Mouse (Mus musculus): ENCODE data around the gene Agfg1. TPM values are rescaled to one million over a fixed set of nuclear protein-coding genes. Genes with fewer than 3 reads are reported as not detected.

Gene Agfg1
- polyA plus RNA-seq, 1 experiment from 2014 or later, result 25.4 TPM

DNA sequence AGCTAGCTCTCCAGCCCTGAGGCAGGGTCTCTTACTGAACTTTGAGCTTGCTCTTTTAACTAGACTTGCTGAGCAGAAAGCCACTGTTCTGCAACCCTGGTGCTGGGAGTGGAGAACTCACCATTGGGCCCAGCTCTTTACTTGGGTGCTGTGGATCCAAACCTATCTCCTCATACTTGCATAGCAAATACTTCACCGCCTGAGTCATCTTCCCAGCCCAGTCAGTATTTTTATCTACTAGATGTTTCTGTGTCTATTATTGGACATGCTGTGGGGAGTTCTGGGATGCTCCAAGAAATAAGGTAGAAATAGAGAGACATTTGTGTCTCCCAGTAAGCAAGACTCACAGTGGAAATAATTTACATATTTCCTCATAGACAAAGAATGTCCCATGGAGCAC is 35.2 kb upstream of the Agfg1 start:
- H3K9ac ChIP-seq, result no peak overlapping the region
- no peak for ATAC-seq (replicated peaks; ENCODE audit: insufficient number of reproducible peaks, insufficient read depth, low FRiP score, low read depth)
- H3K36me3 ChIP-seq, result no peaks in the 10 kb centered on the region
- H3K9me3 ChIP-seq (replicated peaks), result no peaks in the 10 kb centered on the region
- H3K27me3 ChIP-seq, result no peaks in the 10 kb centered on the region
- no peak overlapping the region for H3K4me3 ChIP-seq
- H3K27ac ChIP-seq, result no peak overlapping the region
- peaks cover 8% of the 10 kb centered on the region for H3K4me1 ChIP-seq (replicated peaks)
- 69% methylated on average over 1 of the region's 1 CpGs for WGBS
- H3K4me2 ChIP-seq, result no peak overlapping the region

DNA sequence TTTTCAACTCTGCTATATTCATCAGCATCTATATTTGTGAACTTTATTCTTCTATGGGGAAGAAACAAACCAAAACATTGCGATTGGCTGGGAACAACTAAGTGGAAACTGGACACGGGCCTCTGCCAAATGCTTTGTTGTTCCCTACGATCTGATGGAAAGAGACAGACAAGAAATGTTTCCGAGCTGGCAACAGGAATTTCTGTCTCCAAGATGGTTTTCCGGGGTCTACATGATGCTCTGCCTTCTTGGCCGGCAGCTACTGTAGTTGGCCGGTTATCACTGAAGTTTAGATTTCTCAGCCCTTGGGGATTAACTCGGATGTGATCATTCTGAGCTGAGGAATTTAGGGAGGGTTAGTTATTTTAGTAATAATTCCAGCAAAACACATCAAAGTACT is 32.9 kb upstream of the Agfg1 start:
- Histone ChIP-seq H3K4me3 (no peak overlapping the region), H3K27ac (peak overlapping the region; percentile 6), H3K9ac (no peak overlapping the region), H3K9me3 (replicated peaks) (no peaks in the 10 kb centered on the region), H3K27me3 (no peaks in the 10 kb centered on the region), H3K36me3 (no peaks in the 10 kb centered on the region), H3K4me2 (no peak overlapping the region), H3K4me1 (replicated peaks) (peaks cover 10% of the 10 kb centered on the region)
- 49% methylated on average over 8 of the region's 8 CpGs for WGBS
- no peak for ATAC-seq (replicated peaks; ENCODE audit: insufficient number of reproducible peaks, insufficient read depth, low FRiP score, low read depth)

DNA sequence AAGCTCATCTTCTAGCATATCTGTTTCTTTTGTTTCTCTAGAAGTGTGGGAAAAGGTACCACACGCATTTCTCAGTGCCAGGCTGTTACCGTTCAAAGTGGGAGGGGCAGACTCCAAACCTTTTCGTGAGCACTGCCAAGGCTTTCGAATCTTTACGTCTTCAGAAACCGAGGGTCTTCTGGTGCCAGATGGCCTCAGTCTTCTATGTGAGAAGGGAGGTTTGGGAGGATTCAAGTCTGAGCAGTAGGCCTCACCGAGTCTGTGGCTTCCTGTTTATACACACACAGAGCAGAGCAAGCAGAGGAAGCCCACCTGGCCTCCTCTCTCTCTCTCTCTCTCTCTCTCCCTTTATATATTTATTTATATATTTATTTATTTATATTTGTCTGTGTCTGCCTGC is 32.1 kb upstream of the Agfg1 start:
- 0 out of 2 replicates have a peak, but pooled peaks have one; percentile 28 for ATAC-seq (replicated peaks; ENCODE audit: insufficient number of reproducible peaks, insufficient read depth, low FRiP score, low read depth)
- no peak overlapping the region for H3K9ac ChIP-seq
- no peaks in the 10 kb centered on the region for H3K36me3 ChIP-seq
- no peak overlapping the region for H3K27ac ChIP-seq
- WGBS, result 70% methylated on average over 7 of the region's 7 CpGs
- no peak overlapping the region for H3K4me3 ChIP-seq
- H3K27me3 ChIP-seq, result no peaks in the 10 kb centered on the region
- H3K4me2 ChIP-seq, result no peak overlapping the region
- no peaks in the 10 kb centered on the region for H3K9me3 ChIP-seq (replicated peaks)
- H3K4me1 ChIP-seq (replicated peaks), result peaks cover 10% of the 10 kb centered on the region

DNA sequence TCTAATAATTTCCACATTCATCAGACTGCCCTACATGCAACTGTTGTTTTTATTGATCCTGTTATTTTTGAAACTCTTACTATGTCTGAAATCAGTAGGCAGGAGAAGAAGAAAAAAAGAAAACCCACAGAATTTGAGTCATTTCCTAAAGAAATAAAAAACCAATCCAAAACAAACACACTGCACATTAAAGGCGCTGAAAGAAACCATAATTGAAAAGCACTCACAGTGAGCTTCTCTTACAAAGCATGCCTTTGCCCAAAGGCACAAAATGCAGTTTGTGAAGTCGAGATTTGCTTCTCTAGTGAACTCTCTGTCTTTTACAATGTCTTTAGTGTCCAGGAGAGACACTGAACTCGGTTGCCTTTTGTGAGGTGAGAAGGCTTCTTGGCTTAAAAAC is 30.7 kb upstream of the Agfg1 start:
- ATAC-seq (replicated peaks; ENCODE audit: insufficient number of reproducible peaks, insufficient read depth, low FRiP score, low read depth), result no peak
- H3K4me3 ChIP-seq, result no peak overlapping the region
- H3K4me1 ChIP-seq (replicated peaks), result peaks cover 10% of the 10 kb centered on the region
- 47% methylated on average over 3 of the region's 3 CpGs for WGBS
- H3K9me3 ChIP-seq (replicated peaks), result no peaks in the 10 kb centered on the region
- H3K4me2 ChIP-seq, result no peak overlapping the region
- no peaks in the 10 kb centered on the region for H3K27me3 ChIP-seq
- no peaks in the 10 kb centered on the region for H3K36me3 ChIP-seq
- no peak overlapping the region for H3K9ac ChIP-seq
- H3K27ac ChIP-seq, result peak overlapping the region; percentile 40; the same call in 1 of the 2 replicates

DNA sequence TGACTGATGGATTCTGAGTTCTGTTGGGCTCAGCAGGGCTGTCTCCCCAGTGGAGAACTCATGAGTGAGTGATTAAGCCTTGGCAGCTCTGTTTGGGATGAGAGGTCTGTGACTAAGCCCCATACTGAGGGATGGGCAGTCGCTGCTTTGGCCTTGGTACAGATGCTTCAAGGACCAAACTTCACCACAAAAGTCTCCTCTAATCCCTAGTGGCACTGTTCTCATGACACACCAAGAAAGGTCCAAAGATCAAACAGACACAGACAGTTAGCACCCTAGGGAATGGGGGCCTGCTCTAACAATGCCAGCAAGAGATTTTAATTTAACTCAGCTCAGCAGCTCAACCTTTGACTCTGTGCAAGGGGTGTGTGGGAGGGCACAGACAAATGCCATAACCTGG is 27.5 kb upstream of the Agfg1 start:
- peaks cover 12% of the 10 kb centered on the region for H3K4me1 ChIP-seq (replicated peaks)
- no peaks in the 10 kb centered on the region for H3K36me3 ChIP-seq
- no peaks in the 10 kb centered on the region for H3K27me3 ChIP-seq
- WGBS, result 52% methylated on average over 1 of the region's 1 CpGs
- H3K4me3 ChIP-seq, result no peak overlapping the region
- H3K27ac ChIP-seq, result no peak overlapping the region
- no peak for ATAC-seq (replicated peaks; ENCODE audit: insufficient number of reproducible peaks, insufficient read depth, low FRiP score, low read depth)
- H3K4me2 ChIP-seq, result no peak overlapping the region
- H3K9me3 ChIP-seq (replicated peaks), result no peaks in the 10 kb centered on the region
- no peak overlapping the region for H3K9ac ChIP-seq

DNA sequence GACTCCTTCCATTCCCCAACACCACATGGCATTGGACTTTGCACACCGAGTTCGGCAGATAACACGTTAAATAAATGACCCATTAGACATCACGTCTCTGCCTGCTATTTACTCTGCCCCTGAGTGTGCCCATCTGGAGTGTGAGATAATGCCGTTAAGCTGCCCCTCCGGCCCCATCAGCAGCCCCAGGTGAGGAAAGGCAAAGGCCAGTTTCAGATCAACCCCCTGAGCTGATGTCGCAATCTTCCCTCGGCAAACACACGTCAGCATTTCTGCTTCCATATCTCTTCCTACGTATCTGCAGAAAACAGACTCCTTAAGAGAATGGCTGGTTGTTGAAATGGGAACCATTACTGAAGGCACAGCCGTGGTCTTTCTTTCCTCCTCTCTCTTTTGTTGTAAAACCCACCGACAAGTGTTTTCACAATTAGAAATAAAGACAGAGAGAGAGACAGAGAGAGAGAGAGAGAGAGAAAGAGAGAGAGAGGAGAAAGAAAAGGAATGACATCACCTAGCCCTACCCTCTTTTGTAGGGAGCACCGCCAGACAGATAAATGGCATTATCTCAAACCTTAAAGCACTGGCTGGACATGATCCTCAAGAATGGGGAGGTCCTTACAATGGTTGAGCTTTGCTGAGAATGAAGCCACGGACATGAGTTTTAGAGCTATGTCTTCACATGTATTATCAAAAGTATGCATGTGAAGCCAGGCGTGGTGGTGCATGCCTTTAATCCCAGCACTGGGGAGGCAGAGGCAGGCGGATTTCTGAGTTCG is 23.2 kb upstream of the Agfg1 start:
- ATAC-seq (replicated peaks; ENCODE audit: insufficient number of reproducible peaks, insufficient read depth, low FRiP score, low read depth), result peak; percentile 73
- WGBS, result 29% methylated on average over 17 of the region's 17 CpGs

DNA sequence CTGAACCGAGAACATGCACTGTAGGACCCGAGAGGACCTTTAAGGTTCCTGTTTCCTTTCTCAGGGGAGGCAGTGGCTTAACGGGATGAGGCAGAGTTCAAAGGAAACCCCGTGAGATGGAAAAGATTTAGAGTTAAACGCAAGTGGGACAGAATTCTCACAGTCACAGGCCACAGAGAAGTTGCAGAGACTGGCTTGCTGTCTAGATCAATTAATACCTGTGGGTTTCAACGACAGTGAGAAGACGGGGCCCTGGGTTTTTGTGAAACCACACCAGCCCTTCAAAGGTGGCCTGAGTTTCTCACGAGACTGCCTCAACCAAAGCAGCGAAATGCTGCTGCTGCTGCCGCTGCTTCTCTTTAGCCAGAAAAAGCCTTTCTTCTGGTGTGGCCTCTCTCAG is 19.9 kb upstream of the Agfg1 start:
- H3K9ac ChIP-seq, result no peak overlapping the region
- H3K36me3 ChIP-seq, result no peaks in the 10 kb centered on the region
- peak overlapping the region; percentile 61 for H3K27ac ChIP-seq
- H3K9me3 ChIP-seq (replicated peaks), result no peaks in the 10 kb centered on the region
- no peaks in the 10 kb centered on the region for H3K27me3 ChIP-seq
- WGBS, result 56% methylated on average over 10 of the region's 10 CpGs
- ATAC-seq (replicated peaks; ENCODE audit: insufficient number of reproducible peaks, insufficient read depth, low FRiP score, low read depth), result no peak
- H3K4me3 ChIP-seq, result no peak overlapping the region
- peaks cover 20% of the 10 kb centered on the region for H3K4me1 ChIP-seq (replicated peaks)
- no peak overlapping the region for H3K4me2 ChIP-seq

More for the DNA sequence above, 23.2 kb upstream of the Agfg1 start:
- Histone ChIP-seq H3K9ac (no peak overlapping the region), H3K4me2 (peak overlapping the region; percentile 51), H3K36me3 (no peaks in the 10 kb centered on the region), H3K4me1 (replicated peaks) (peaks cover 20% of the 10 kb centered on the region), H3K27ac (peak overlapping the region; percentile 20; the same call in 1 of the 2 replicates), H3K9me3 (replicated peaks) (no peaks in the 10 kb centered on the region), H3K4me3 (peak overlapping the region; percentile 19; the same call in 1 of the 2 replicates), H3K27me3 (no peaks in the 10 kb centered on the region)

DNA sequence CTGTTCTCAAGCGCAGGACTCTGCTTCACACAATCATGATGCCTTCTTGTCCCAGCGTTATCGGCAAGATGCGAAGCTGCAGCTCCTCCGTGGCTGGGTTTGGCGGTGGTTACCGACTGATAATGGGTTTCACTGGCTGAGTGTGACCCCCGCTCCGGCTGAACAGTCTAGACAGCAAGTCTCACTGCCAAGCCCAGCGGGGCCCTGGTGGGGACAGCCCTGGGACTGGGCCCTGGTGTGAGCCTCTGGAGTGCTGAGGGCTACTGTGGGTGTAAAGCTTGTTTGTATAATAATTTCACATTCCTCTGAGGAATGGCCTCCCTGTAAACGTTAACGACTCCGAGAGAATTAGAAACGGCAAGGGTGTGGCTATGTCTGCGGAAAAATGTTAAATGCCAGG is 19.1 kb upstream of the Agfg1 start:
- Histone ChIP-seq H3K4me3 (peak overlapping the region; percentile 18; the same call in 1 of the 2 replicates), H3K36me3 (no peaks in the 10 kb centered on the region), H3K9ac (no peak overlapping the region), H3K27ac (peak overlapping the region; percentile 61), H3K4me1 (replicated peaks) (peaks cover 20% of the 10 kb centered on the region), H3K27me3 (no peaks in the 10 kb centered on the region), H3K9me3 (replicated peaks) (no peaks in the 10 kb centered on the region), H3K4me2 (peak overlapping the region; percentile 38)
- ATAC-seq (replicated peaks; ENCODE audit: insufficient number of reproducible peaks, insufficient read depth, low FRiP score, low read depth), result no peak
- 32% methylated on average over 15 of the region's 15 CpGs for WGBS

DNA sequence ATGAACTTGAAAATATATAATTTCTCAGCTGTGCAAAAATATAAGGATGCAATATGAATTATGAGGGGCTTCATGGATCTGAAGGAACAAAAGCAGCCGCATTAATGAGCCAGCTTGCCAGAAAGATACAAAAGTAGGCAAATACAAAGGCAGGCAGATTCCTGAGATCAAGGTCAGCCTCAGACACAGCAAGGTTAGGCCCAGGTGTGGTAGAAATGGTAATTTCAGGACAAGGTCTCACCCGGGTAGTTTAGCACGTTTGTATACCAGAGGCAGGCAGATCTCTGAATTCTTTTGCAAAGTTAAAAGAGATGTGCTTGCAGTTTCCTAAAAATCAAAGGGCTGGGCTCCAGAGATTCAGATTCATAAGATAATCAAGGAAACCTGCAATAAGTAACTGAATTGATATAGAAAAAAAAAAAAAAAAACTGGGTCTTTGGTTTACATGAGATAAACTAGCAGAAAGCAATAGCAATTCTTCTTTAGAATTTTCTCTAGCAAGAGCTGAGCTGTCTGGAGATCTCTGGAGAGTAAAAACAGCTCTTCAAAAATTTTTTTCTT is 18.6 kb upstream of the Agfg1 start:
- ATAC-seq (replicated peaks; ENCODE audit: insufficient number of reproducible peaks, insufficient read depth, low FRiP score, low read depth), result no peak
- no peaks in the 10 kb centered on the region for H3K27me3 ChIP-seq
- peak overlapping the region; percentile 61; the same call in 1 of the 2 replicates for H3K27ac ChIP-seq
- no peaks in the 10 kb centered on the region for H3K36me3 ChIP-seq
- H3K4me3 ChIP-seq, result 0 out of 2 replicates have a peak overlapping the region, but pooled peaks have one; percentile 18
- H3K4me2 ChIP-seq, result no peak overlapping the region; the same call in 1 of the 2 replicates
- WGBS, result 85% methylated on average over 3 of the region's 3 CpGs
- no peak overlapping the region for H3K9ac ChIP-seq
- H3K9me3 ChIP-seq (replicated peaks), result no peaks in the 10 kb centered on the region
- H3K4me1 ChIP-seq (replicated peaks), result peaks cover 18% of the 10 kb centered on the region

DNA sequence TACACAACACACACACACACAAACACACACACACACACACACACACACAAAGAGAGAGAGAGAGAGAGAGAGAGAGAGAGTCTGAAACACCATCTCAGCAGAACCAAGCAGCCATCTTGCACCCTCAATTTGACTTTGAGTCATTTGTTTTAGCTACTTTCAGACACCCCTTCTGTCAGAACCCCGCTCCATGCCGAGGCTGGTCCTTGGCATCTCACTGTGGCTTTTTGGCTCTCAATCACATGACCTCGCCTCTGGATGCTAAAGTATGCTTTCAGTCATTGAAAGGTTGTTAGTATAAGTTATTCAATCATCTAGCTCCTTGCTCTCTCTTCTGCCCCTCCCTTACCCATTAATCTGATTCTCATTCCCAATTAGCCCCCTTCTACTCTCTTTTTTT is 17.4 kb upstream of the Agfg1 start:
- Histone ChIP-seq H3K27ac (no peak overlapping the region), H3K9ac (no peak overlapping the region), H3K27me3 (no peaks in the 10 kb centered on the region), H3K4me1 (replicated peaks) (peaks cover 13% of the 10 kb centered on the region), H3K4me3 (no peak overlapping the region), H3K9me3 (replicated peaks) (no peaks in the 10 kb centered on the region), H3K4me2 (no peak overlapping the region), H3K36me3 (no peaks in the 10 kb centered on the region)
- WGBS, result 85% methylated on average over 3 of the region's 3 CpGs
- no peak for ATAC-seq (replicated peaks; ENCODE audit: insufficient number of reproducible peaks, insufficient read depth, low FRiP score, low read depth)

DNA sequence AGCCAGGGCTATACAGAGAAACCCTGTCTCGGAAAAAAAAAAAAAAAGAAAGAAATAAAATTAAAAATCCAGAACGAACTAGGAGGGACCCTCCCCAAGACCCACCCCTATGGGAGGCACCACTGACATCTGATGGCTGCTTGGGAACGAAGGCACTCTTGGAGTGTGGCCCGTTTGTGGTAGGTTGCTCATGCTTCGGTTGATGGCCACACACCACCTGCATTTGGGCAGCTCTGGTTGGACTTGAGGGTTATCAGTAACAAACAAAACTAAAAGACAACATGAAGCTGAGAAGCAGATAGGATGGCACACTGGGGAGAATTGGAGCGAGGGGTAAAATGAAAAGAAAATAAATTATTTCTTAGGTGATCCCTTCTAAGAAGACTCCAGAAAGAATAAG is 15.1 kb upstream of the Agfg1 start:
- Histone ChIP-seq H3K27ac (no peak overlapping the region), H3K4me3 (no peak overlapping the region), H3K4me2 (no peak overlapping the region), H3K9ac (no peak overlapping the region), H3K27me3 (no peaks in the 10 kb centered on the region), H3K4me1 (replicated peaks) (peaks cover 11% of the 10 kb centered on the region), H3K9me3 (replicated peaks) (no peaks in the 10 kb centered on the region), H3K36me3 (no peaks in the 10 kb centered on the region)
- no peak for ATAC-seq (replicated peaks; ENCODE audit: insufficient number of reproducible peaks, insufficient read depth, low FRiP score, low read depth)
- WGBS, result 62% methylated on average over 6 of the region's 6 CpGs

DNA sequence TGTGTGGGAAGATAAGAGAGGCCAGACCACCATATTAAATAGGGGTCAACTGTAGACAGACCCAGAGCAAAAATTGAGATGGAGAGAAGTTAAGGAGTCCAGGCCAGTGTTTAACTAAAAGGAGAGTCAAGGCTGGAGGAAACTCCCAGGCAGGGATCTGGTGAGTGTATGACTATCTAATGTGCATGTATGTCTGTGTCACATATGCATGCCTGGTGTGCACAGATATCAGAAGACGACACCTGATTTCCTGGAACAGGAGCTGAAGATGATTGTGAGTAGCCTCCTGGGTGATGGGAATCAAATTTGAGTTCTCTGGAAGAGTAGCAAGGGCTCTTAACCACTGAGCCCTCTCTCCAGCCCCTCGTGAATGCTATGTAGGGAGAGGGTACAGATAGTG is 14.0 kb upstream of the Agfg1 start:
- H3K4me3 ChIP-seq, result no peak overlapping the region
- no peak overlapping the region for H3K27ac ChIP-seq
- no peaks in the 10 kb centered on the region for H3K36me3 ChIP-seq
- H3K9me3 ChIP-seq (replicated peaks), result no peaks in the 10 kb centered on the region
- no peak overlapping the region for H3K9ac ChIP-seq
- WGBS, result 83% methylated on average over 2 of the region's 2 CpGs
- no peak for ATAC-seq (replicated peaks; ENCODE audit: insufficient number of reproducible peaks, insufficient read depth, low FRiP score, low read depth)
- H3K4me1 ChIP-seq (replicated peaks), result peaks cover 3% of the 10 kb centered on the region
- no peak overlapping the region for H3K4me2 ChIP-seq
- H3K27me3 ChIP-seq, result no peaks in the 10 kb centered on the region
